Mouse (Mus musculus) ES-Bruce4 (cell line): ENCODE results near the gene Mul1. TPM values are rescaled to one million over a fixed set of nuclear protein-coding genes. Genes with fewer than 3 reads are reported as not detected.
A peak's percentile ranks its signal among the peaks of the same experiment; 100 is the strongest.

Experiments used
- H3K27ac ChIP-seq: 2 replicates; pipeline ENCODE4 v1.5.1; 2012; ENCODE audit warnings: low read length, inconsistent platforms; ENCODE audit not compliant: insufficient read depth
- H3K27me3 ChIP-seq: 2 replicates; pipeline ENCODE4 v1.6.1; 2012; ENCODE audit warnings: mild to moderate bottlenecking, low read length, inconsistent platforms; ENCODE audit not compliant: control insufficient read depth, poor library complexity, insufficient read depth, severe bottlenecking
- H3K36me3 ChIP-seq: 2 replicates; pipeline ENCODE4 v1.6.1; 2012; ENCODE audit warnings: inconsistent platforms, mild to moderate bottlenecking, low read length, moderate library complexity; ENCODE audit not compliant: control insufficient read depth, poor library complexity, insufficient read depth, severe bottlenecking
- H3K4me1 ChIP-seq: one replicate; pipeline ENCODE4 v1.8.1; 2011; ENCODE audit warnings: low read length; ENCODE audit not compliant: control insufficient read depth, insufficient read depth
- H3K4me3 ChIP-seq: 2 replicates; pipeline ENCODE4 v1.5.1; 2011; ENCODE audit warnings: low read depth, mild to moderate bottlenecking, low read length
- H3K9ac ChIP-seq: 2 replicates; pipeline ENCODE4 v1.6.1; 2012; ENCODE audit warnings: low read depth, mild to moderate bottlenecking, inconsistent platforms; ENCODE audit not compliant: poor library complexity, severe bottlenecking
- H3K9me3 ChIP-seq: replicated peaks from 2 replicates; pipeline ENCODE4 v1.6.1; 2012; ENCODE audit warnings: mild to moderate bottlenecking, low read length, inconsistent platforms; ENCODE audit not compliant: control insufficient read depth, poor library complexity, insufficient read depth, severe bottlenecking
- CTCF ChIP-seq: IDR thresholded peaks from one replicate; pipeline ENCODE4 v1.8.1; 2011; ENCODE audit warnings: low read depth, low read length
- EP300 ChIP-seq: IDR thresholded peaks from 2 replicates; pipeline ENCODE4 v1.6.1; 2011; ENCODE audit warnings: low read depth, low read length; ENCODE audit not compliant: insufficient read depth
- POLR2A ChIP-seq: IDR thresholded peaks from one replicate; pipeline ENCODE4 v1.8.1; 2011; ENCODE audit warnings: low read length; ENCODE audit not compliant: insufficient read depth
- polyA plus RNA-seq: library from polyadenylated mRNA; stranded (reverse); fragments of >200 nt; gene quantifications from 2 replicates; pipeline ENCODE4 v1.2.4, GENCODE M21; 2011; ENCODE audit warnings: low read depth; ENCODE audit not compliant: missing spikeins, insufficient read depth, insufficient read length

Gene Mul1
- polyA plus RNA-seq, 1 experiment, result 17.2 TPM

- Histone ChIP-seq H3K27me3 (no peaks in the 10 kb centered on the region), H3K36me3 (no peaks in the 10 kb centered on the region), H3K4me1 (peaks cover 20% of the 10 kb centered on the region), H3K4me3 (no peak overlapping the region), H3K27ac (no peak overlapping the region), H3K9me3 (no peaks in the 10 kb centered on the region), H3K9ac (peak overlapping the region; percentile 4; the same call in 1 of the 2 replicates)
- TF ChIP-seq CTCF (no peak), POLR2A (no peak), EP300 (0 out of 2 replicates have a peak, but pooled peaks have one; percentile 48)
These were observed 13.5 kb downstream of the Mul1 start for GRCm38 (mm10) chr4:138447827-138448602.

- no peaks in the 10 kb centered on the region for H3K36me3 ChIP-seq
- peaks cover 20% of the 10 kb centered on the region for H3K4me1 ChIP-seq
- H3K9me3 ChIP-seq, result no peaks in the 10 kb centered on the region
- TF ChIP-seq POLR2A, result no peak
- TF ChIP-seq CTCF, result no peak
- peak; percentile 95 for TF ChIP-seq EP300
- peak overlapping the region; percentile 19 for H3K27ac ChIP-seq
- H3K4me3 ChIP-seq, result no peak overlapping the region
- no peaks in the 10 kb centered on the region for H3K27me3 ChIP-seq
- H3K9ac ChIP-seq, result 0 out of 2 replicates have a peak overlapping the region, but pooled peaks have one; percentile 4
These were observed 14.6 kb downstream of the Mul1 start for GRCm38 (mm10) chr4:138448872-138449615.

GRCm38 (mm10) chr4:138449636-138450314, 15.3 kb downstream of the Mul1 start:
- no peaks in the 10 kb centered on the region for H3K9me3 ChIP-seq
- peak; percentile 60 for TF ChIP-seq EP300
- TF ChIP-seq POLR2A, result no peak
- no peaks in the 10 kb centered on the region for H3K36me3 ChIP-seq
- H3K4me3 ChIP-seq, result no peak overlapping the region
- no peaks in the 10 kb centered on the region for H3K27me3 ChIP-seq
- H3K9ac ChIP-seq, result no peak overlapping the region
- peak overlapping the region; percentile 19 for H3K27ac ChIP-seq
- H3K4me1 ChIP-seq, result peaks cover 18% of the 10 kb centered on the region

GRCm38 (mm10) chr4:138452306-138453096, 18.0 kb downstream of the Mul1 start:
- Histone ChIP-seq H3K27ac (peak overlapping the region; percentile 10; the same call in 1 of the 2 replicates), H3K27me3 (no peaks in the 10 kb centered on the region), H3K9me3 (no peaks in the 10 kb centered on the region), H3K4me1 (peaks cover 16% of the 10 kb centered on the region), H3K4me3 (no peak overlapping the region; the same call in 1 of the 2 replicates), H3K9ac (no peak overlapping the region), H3K36me3 (no peaks in the 10 kb centered on the region)
- TF ChIP-seq EP300, result 0 out of 2 replicates have a peak, but pooled peaks have one; percentile 42
- TF ChIP-seq POLR2A, result no peak
- no peak for TF ChIP-seq CTCF

- Histone ChIP-seq H3K4me3 (peak overlapping the region; percentile 72), H3K9me3 (no peaks in the 10 kb centered on the region), H3K4me1 (peaks cover 12% of the 10 kb centered on the region), H3K27ac (0 out of 2 replicates have a peak overlapping the region, but pooled peaks have one; percentile 10), H3K9ac (peak overlapping the region; percentile 89), H3K36me3 (no peaks in the 10 kb centered on the region), H3K27me3 (no peaks in the 10 kb centered on the region)
- TF ChIP-seq POLR2A, result no peak
- TF ChIP-seq EP300, result peak; percentile 79; the same call in 1 of the 2 replicates
- no peak for TF ChIP-seq CTCF
These were observed 18.8 kb downstream of the Mul1 start for GRCm38 (mm10) chr4:138453097-138453752.
